Mouse (Mus musculus) myocyte (in vitro differentiated cells): ENCODE measurements at regions not wholly inside any gene's neighbourhood (a gene's known extent, or its start where the extent isn't known, plus 50 kb on each side); places are given as distances from the start of the nearest gene placed in this dataset.

ENCODE experiments used
- H3K27me3 ChIP-seq: one replicate; pipeline ENCODE4 v1.6.1; 2011; ENCODE audit not compliant: control insufficient read depth, insufficient read depth, insufficient read length
- H3K36me3 ChIP-seq: one replicate; pipeline ENCODE4 v1.6.1; 2011; ENCODE audit not compliant: control insufficient read depth, insufficient read depth
- H3K4me2 ChIP-seq: one replicate; pipeline ENCODE4 v1.6.1; 2011; ENCODE audit warnings: low read depth, control low read depth
- H3K4me3 ChIP-seq: one replicate; pipeline ENCODE4 v1.5.1; 2011; ENCODE audit warnings: mild to moderate bottlenecking, control low read depth, moderate library complexity
- H3K79me2 ChIP-seq: one replicate; pipeline ENCODE4 v1.6.1; 2011; ENCODE audit not compliant: control insufficient read depth, insufficient read depth
- H3ac ChIP-seq: one replicate; pipeline ENCODE4 v1.6.1; 2011; ENCODE audit not compliant: control insufficient read depth, insufficient read length
- CEBPB ChIP-seq: IDR thresholded peaks from 2 replicates; pipeline ENCODE4 v1.6.1; 2011; ENCODE audit warnings: mild to moderate bottlenecking, moderate library complexity; ENCODE audit not compliant: poor library complexity, insufficient read depth, severe bottlenecking
- E2F4 ChIP-seq: IDR thresholded peaks from one replicate; pipeline ENCODE4 v1.6.1; 2011; ENCODE audit warnings: mild to moderate bottlenecking, control low read depth, moderate library complexity; ENCODE audit not compliant: insufficient read depth
- MAX ChIP-seq: IDR thresholded peaks from one replicate; pipeline ENCODE4 v1.6.1; 2011; ENCODE audit warnings: low read depth, mild to moderate bottlenecking, control low read depth
- MYOD1 ChIP-seq, 3 experiments: IDR thresholded peaks; one replicate each; pipeline ENCODE4 v1.6.1; 2011; ENCODE audit warnings: control low read depth in 2 of 3, low read depth in 2 of 3, mild to moderate bottlenecking in 2 of 3, moderate library complexity in 1 of 3; ENCODE audit not compliant: insufficient read length in 2 of 3, control insufficient read depth in 1 of 3
- MYOG ChIP-seq, 3 experiments: IDR thresholded peaks; one replicate each; pipeline ENCODE4 v1.6.1; 2011; ENCODE audit warnings: control low read depth in 2 of 3, low read depth in 2 of 3, mild to moderate bottlenecking in 2 of 3; ENCODE audit not compliant: insufficient read length in 2 of 3, control insufficient read depth in 1 of 3, insufficient read depth in 1 of 3
- POLR2A ChIP-seq: IDR thresholded peaks from one replicate; pipeline ENCODE4 v1.6.1; 2011; ENCODE audit warnings: low read depth, mild to moderate bottlenecking, control low read depth, moderate library complexity; ENCODE audit not compliant: insufficient read length
- POLR2AphosphoS2 ChIP-seq: IDR thresholded peaks from one replicate; pipeline ENCODE4 v1.6.1; 2011; ENCODE audit warnings: low read depth, control low read depth; ENCODE audit not compliant: insufficient read length
- REST ChIP-seq: IDR thresholded peaks from one replicate; pipeline ENCODE4 v1.6.1; 2011; ENCODE audit warnings: mild to moderate bottlenecking, control low read depth, moderate library complexity; ENCODE audit not compliant: insufficient read depth, insufficient read length
- SRF ChIP-seq: IDR thresholded peaks from one replicate; pipeline ENCODE4 v1.6.1; 2011; ENCODE audit warnings: low read depth; ENCODE audit not compliant: control insufficient read depth, insufficient read length
- TCF12 ChIP-seq: IDR thresholded peaks from one replicate; pipeline ENCODE4 v1.6.1; 2011; ENCODE audit warnings: mild to moderate bottlenecking, control low read depth; ENCODE audit not compliant: poor library complexity, insufficient read depth, severe bottlenecking
- TCF3 ChIP-seq: IDR thresholded peaks from one replicate; pipeline ENCODE4 v1.6.1; 2011; ENCODE audit warnings: low read depth, control low read depth; ENCODE audit not compliant: insufficient read length
- USF1 ChIP-seq: IDR thresholded peaks from one replicate; pipeline ENCODE4 v1.6.1; 2011; ENCODE audit warnings: low read depth, mild to moderate bottlenecking, control low read depth, moderate library complexity

DNA sequence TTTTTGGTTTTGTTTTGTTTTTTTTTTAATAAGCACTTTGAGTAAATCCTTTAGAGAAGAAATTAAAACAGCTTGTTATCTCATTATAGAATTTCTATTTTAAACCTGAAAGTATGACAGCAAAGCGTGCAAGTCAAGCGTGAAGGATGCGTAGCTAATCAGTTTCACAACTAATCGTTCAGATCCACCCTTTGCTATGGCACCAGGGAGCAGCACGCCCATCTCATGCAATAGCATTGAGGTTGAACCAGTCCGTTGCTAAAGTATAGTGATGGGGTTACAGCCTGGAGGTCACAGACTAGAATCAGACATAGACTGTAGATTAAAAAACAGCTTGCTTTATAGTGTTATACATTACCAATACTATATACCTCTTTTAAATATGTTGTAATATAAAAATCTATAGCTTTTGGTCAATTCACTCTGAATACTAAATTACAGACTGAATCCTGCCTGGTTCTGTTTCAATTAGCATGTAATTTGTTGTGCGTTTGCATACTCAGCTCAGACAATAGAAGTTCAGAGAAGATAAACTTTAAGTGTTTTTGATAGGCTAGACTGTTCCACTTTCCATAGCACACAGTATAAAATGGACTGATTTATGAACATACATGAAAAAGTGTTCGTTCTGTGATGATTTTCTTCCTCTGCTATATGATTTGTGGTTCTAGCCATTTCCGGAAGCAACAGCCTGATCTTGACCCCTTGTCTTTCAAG lies 438.9 kb downstream of the Flrt2 start:
- no peaks in the 10 kb centered on the region for H3K36me3 ChIP-seq
- no peak overlapping the region for H3K4me2 ChIP-seq
- no peaks in the 10 kb centered on the region for H3K27me3 ChIP-seq
- TF ChIP-seq E2F4 (no peak), SRF (no peak), POLR2A (no peak), REST (no peak), MYOG (IDR thresholded peaks at IDR 0.05; ENCODE audit: control insufficient read depth in 1 of 3, insufficient read depth in 1 of 3, insufficient read length in 2 of 3, low read depth in 2 of 3) (no peak), TCF12 (no peak), TCF3 (no peak), MAX (no peak), CEBPB (no peak)
- no peak overlapping the region for H3K4me3 ChIP-seq
- H3K79me2 ChIP-seq: no peaks in the 10 kb centered on the region
- no peak overlapping the region for H3ac ChIP-seq

DNA sequence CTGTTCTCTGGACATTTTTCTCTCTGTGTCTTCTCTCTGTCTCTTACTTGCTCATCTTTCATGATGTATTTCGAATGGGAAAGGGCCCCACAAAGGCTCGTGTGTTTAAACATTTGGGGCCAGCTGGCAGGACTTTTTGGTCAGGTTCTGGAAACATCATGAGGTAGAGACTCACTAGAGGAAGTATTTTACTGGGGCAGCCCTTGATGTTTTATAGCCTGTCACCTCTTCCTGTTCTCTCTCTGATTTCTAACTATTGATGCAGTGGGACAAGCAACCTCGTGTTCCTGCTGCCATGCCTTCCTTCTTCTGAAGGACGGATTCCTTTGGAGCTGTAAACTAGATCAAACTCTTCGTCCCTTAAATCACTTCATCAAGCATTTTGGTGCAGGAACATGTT lies 442.1 kb downstream of the Flrt2 start:
- Histone ChIP-seq H3K27me3 (no peaks in the 10 kb centered on the region), H3K4me2 (no peak overlapping the region), H3K4me3 (no peak overlapping the region), H3ac (no peak overlapping the region), H3K36me3 (no peaks in the 10 kb centered on the region), H3K79me2 (no peaks in the 10 kb centered on the region)
- TF ChIP-seq TCF3: no peak
- TF ChIP-seq E2F4: no peak
- TF ChIP-seq TCF12: no peak
- TF ChIP-seq POLR2AphosphoS2: no peak
- TF ChIP-seq CEBPB: no peak
- no peak for TF ChIP-seq POLR2A
- TF ChIP-seq MYOG (IDR thresholded peaks at IDR 0.05; ENCODE audit: control insufficient read depth in 1 of 3, insufficient read depth in 1 of 3, insufficient read length in 2 of 3, low read depth in 2 of 3): no peak
- TF ChIP-seq MAX: no peak
- no peak for TF ChIP-seq MYOD1 (IDR thresholded peaks at IDR 0.05; ENCODE audit: control insufficient read depth in 1 of 3, insufficient read length in 2 of 3, low read depth in 2 of 3)
- no peak for TF ChIP-seq USF1

DNA sequence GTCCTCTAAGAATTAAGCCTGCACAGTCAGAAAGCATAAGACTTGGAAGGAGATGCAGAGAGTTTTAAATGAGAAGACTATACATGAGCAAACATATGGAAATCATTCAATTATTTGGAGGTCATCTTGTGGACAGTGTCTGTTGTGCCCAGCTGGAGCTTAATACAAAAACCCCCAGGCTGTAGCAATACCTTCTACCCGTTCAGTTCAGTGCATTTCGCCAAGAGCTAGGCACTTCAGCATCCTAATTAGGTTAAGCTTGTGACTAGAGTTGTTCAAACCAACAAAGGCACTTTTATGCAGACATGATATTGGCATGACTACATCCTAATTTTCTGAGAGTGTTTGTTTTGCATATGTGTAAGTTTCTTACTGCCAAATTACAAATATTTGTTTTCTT lies 449.7 kb downstream of the Flrt2 start:
- Histone ChIP-seq H3ac (no peak overlapping the region), H3K4me3 (no peak overlapping the region), H3K79me2 (no peaks in the 10 kb centered on the region), H3K36me3 (no peaks in the 10 kb centered on the region), H3K27me3 (no peaks in the 10 kb centered on the region), H3K4me2 (no peak overlapping the region)
- TF ChIP-seq REST (no peak), TCF3 (no peak), MAX (no peak), SRF (no peak), MYOD1 (IDR thresholded peaks at IDR 0.05; ENCODE audit: control insufficient read depth in 1 of 3, insufficient read length in 2 of 3, low read depth in 2 of 3) (no peak), MYOG (IDR thresholded peaks at IDR 0.05; ENCODE audit: control insufficient read depth in 1 of 3, insufficient read depth in 1 of 3, insufficient read length in 2 of 3, low read depth in 2 of 3) (no peak), TCF12 (no peak), E2F4 (no peak), CEBPB (no peak), USF1 (no peak), POLR2A (no peak), POLR2AphosphoS2 (no peak)

DNA sequence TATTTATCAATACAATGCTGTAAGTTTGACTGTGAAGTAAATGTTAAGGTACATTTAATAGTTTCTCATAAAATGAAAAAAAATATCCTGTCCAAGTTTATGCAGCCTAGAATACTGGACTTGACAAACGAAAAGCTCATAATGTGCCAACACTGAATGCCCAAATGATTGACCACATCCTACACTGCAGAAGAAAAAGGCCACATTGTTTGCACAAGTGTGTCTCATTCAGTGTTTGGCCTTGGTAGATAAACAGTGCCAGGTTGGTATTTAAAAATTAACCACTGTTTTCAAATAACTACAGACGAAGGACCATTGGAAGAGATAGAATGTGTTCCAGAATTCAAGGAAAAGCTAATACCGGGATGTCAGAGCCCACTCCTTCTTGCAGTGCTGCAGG lies 462.1 kb downstream of the Flrt2 start:
- no peak for TF ChIP-seq E2F4
- no peak for TF ChIP-seq SRF
- TF ChIP-seq TCF3: no peak
- TF ChIP-seq POLR2AphosphoS2: no peak
- TF ChIP-seq REST: no peak
- TF ChIP-seq TCF12: no peak
- Histone ChIP-seq H3K4me2 (no peak overlapping the region), H3K4me3 (no peak overlapping the region), H3K27me3 (no peaks in the 10 kb centered on the region), H3K36me3 (no peaks in the 10 kb centered on the region), H3K79me2 (no peaks in the 10 kb centered on the region), H3ac (no peak overlapping the region)

DNA sequence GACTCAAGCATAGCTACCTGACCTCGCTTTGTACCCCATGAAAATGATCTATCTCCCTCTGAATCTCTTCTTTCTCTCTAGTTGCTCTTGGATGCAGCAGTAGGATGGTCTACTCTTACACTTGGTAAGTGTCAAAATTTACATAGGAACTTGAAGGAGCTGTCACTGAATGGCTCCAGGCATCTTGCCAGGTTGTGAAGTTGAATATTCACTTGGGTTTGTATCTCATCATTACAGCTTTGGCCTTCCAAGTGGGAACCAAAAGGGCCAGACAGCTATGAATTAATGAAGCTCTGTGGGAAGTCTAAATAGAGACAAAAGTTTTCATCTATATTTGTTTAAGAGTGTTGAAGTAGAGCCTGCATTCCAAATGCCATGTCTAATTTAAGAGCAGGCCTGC lies 475.5 kb downstream of the Flrt2 start:
- H3ac ChIP-seq: no peak overlapping the region
- no peak for TF ChIP-seq CEBPB
- TF ChIP-seq TCF12: no peak
- H3K79me2 ChIP-seq: no peaks in the 10 kb centered on the region
- H3K36me3 ChIP-seq: no peaks in the 10 kb centered on the region
- H3K4me3 ChIP-seq: no peak overlapping the region
- H3K4me2 ChIP-seq: no peak overlapping the region
- H3K27me3 ChIP-seq: no peaks in the 10 kb centered on the region
